Mouse (Mus musculus) embryo, embryonic 9.5 days (tissue): ENCODE measurements at regions not wholly inside any gene's neighbourhood (a gene's known extent, or its start where the extent isn't known, plus 50 kb on each side); places are given as distances from the start of the nearest gene placed in this dataset.
A peak's percentile ranks its signal among the peaks of the same experiment; 100 is the strongest.

Source experiments
- DNase-seq: peaks from one replicate; pipeline ENCODE4 v3.0.0-alpha.2; 2017; ENCODE audit errors: extremely low spot score

DNA sequence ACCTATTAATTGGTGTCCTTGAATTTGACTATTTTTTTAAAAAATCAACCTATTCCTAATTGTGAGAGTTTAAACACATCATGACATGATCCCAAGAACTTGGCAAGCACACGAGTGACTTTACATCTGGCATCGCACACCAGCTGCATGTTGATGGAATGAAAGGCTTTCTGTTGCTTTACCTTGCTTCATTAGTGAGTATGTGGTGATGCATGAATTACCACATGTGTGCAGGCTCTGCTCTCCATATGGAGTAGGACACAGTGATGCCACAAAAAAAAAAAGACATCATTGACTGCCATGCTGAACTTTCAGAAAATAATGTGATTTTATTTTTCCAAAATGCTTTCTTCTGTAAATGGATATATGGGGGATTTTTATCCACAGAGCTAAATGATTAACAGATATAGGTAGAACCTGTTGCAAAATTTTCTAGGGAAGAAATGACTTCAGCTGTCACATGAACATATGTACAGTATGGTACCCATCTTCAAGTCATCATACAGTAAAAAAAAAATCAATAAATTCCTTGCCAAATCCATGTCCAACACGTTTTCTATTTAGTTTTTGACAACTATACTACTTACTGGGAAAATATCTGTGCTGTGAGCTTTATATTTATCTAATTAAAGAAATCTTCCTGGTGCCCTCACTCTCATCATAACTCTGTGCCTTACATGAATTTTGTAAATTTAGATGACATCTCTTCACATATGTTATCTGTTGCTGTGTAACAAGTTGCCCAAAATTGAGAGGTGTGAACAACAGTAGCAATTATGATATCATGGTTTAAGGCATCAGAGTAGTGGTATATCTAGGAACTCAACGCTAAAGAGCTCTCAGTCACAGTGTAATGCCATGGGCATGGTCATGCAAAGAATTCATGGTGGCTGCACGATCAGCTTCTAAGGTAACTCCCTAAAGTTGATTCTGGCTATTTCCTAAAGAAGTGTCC, 84.0 kb upstream of the Arrdc3 start:
- DNase-seq: no peak

DNA sequence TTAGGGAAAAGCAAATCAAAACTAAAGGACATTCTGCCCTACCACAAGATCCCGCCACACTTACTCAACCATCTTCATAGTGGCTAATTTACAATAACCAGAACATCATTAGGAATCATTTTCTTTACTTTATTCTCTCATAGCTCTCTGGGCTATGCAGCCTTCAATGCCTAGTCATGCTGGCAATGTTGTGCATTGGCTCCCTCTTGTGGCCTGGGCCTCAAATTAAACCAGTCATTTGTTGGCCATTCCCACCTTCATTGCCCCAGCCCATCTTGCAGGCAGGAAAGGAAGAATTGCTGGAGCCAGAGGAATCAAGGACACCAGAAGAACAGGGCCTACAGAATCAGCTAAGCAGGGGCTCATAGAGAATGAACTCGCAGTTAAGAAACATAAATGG, 77.0 kb upstream of the Arrdc3 start:
- peak; percentile 52 for DNase-seq

DNA sequence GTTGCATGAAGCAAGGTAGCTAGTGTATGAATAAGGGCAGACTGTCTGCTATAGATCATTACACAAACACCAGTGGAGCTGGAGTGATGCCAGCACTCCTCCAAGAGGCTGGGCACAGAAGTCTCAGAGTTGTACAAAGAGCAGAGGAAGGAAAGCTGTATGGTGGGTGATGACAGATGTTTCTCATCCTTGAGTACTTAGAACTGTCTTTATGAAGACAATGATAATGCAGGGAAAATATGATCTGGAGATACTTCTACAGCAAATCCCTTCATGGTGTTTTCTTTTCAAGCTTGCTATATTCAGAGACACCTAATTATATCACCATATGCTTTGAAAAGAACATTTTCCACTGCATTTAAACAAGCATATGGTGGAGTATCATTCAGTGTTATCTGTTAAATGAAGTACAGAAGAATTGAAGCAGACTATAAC, 56.1 kb upstream of the Arrdc3 start:
- DNase-seq: no peak
